Mouse (Mus musculus): ENCODE data around the gene Cherp. TPM values are rescaled to one million over a fixed set of nuclear protein-coding genes. Genes with fewer than 3 reads are reported as not detected.

Gene Cherp
- polyA plus RNA-seq, 1 experiment, result 39.9 TPM

- peak overlapping the region; percentile 71 for H3ac ChIP-seq (ENCODE audit: control insufficient read depth, insufficient read length)
- H3K4me2 ChIP-seq (ENCODE audit: low read depth), result peak overlapping the region; percentile 74
- peak overlapping the region; percentile 50 for H3K4me3 ChIP-seq
- no peaks in the 10 kb centered on the region for H3K27me3 ChIP-seq (ENCODE audit: control insufficient read depth, insufficient read depth, insufficient read length)
- peaks cover 6% of the 10 kb centered on the region for H3K36me3 ChIP-seq (ENCODE audit: control insufficient read depth, insufficient read depth)
- TF ChIP-seq USF1 (IDR thresholded peaks at IDR 0.05; ENCODE audit: low read depth) (no peak), POLR2A (IDR thresholded peaks at IDR 0.05; ENCODE audit: insufficient read length, low read depth) (no peak), TCF12 (IDR thresholded peaks at IDR 0.05; ENCODE audit: insufficient read depth, poor library complexity, severe bottlenecking) (no peak), REST (IDR thresholded peaks at IDR 0.05; ENCODE audit: insufficient read depth, insufficient read length) (no peak), TCF3 (IDR thresholded peaks at IDR 0.05; ENCODE audit: insufficient read length, low read depth) (no peak), MYOG (IDR thresholded peaks at IDR 0.05; ENCODE audit: control insufficient read depth in 1 of 3, insufficient read depth in 1 of 3, insufficient read length in 2 of 3, low read depth in 2 of 3) (no peak), CEBPB (IDR thresholded peaks at IDR 0.05; ENCODE audit: insufficient read depth, poor library complexity, severe bottlenecking) (no peak), MAX (IDR thresholded peaks at IDR 0.05; ENCODE audit: low read depth) (no peak), SRF (IDR thresholded peaks at IDR 0.05; ENCODE audit: control insufficient read depth, insufficient read length, low read depth) (no peak), POLR2AphosphoS2 (IDR thresholded peaks at IDR 0.05; ENCODE audit: insufficient read length, low read depth) (no peak), E2F4 (IDR thresholded peaks at IDR 0.05; ENCODE audit: insufficient read depth) (no peak), MYOD1 (IDR thresholded peaks at IDR 0.05; ENCODE audit: control insufficient read depth in 1 of 3, insufficient read length in 2 of 3, low read depth in 2 of 3) (no peak)
- peaks cover 50% of the 10 kb centered on the region for H3K79me2 ChIP-seq (ENCODE audit: control insufficient read depth, insufficient read depth)
Observed at GRCm38 (mm10) chr8:72493381-72493780, 18.4 kb upstream of the Cherp start.

GRCm38 (mm10) chr8:72492622-72493081, 17.6 kb upstream of the Cherp start:
- H3K79me2 ChIP-seq (ENCODE audit: control insufficient read depth, insufficient read depth), result peaks cover 44% of the 10 kb centered on the region
- H3K4me3 ChIP-seq, result peak overlapping the region; percentile 50
- H3K4me2 ChIP-seq (ENCODE audit: low read depth), result peak overlapping the region; percentile 74
- H3ac ChIP-seq (ENCODE audit: control insufficient read depth, insufficient read length), result peak overlapping the region; percentile 71
- peaks cover 6% of the 10 kb centered on the region for H3K36me3 ChIP-seq (ENCODE audit: control insufficient read depth, insufficient read depth)
- TF ChIP-seq E2F4 (IDR thresholded peaks at IDR 0.05; ENCODE audit: insufficient read depth) (no peak), MYOG (IDR thresholded peaks at IDR 0.05; ENCODE audit: control insufficient read depth in 1 of 3, insufficient read depth in 1 of 3, insufficient read length in 2 of 3, low read depth in 2 of 3) (no peak), POLR2AphosphoS2 (IDR thresholded peaks at IDR 0.05; ENCODE audit: insufficient read length, low read depth) (peak; percentile 72), SRF (IDR thresholded peaks at IDR 0.05; ENCODE audit: control insufficient read depth, insufficient read length, low read depth) (peak; percentile 85), MAX (IDR thresholded peaks at IDR 0.05; ENCODE audit: low read depth) (no peak), MYOD1 (IDR thresholded peaks at IDR 0.05; ENCODE audit: control insufficient read depth in 1 of 3, insufficient read length in 2 of 3, low read depth in 2 of 3) (peak in 1 of 3 experiments; percentile 1), CEBPB (IDR thresholded peaks at IDR 0.05; ENCODE audit: insufficient read depth, poor library complexity, severe bottlenecking) (no peak), TCF3 (IDR thresholded peaks at IDR 0.05; ENCODE audit: insufficient read length, low read depth) (no peak), USF1 (IDR thresholded peaks at IDR 0.05; ENCODE audit: low read depth) (no peak), POLR2A (IDR thresholded peaks at IDR 0.05; ENCODE audit: insufficient read length, low read depth) (peak; percentile 52)
- no peaks in the 10 kb centered on the region for H3K27me3 ChIP-seq (ENCODE audit: control insufficient read depth, insufficient read depth, insufficient read length)

- TF ChIP-seq MAX (IDR thresholded peaks at IDR 0.05; ENCODE audit: low read depth) (no peak), POLR2A (IDR thresholded peaks at IDR 0.05; ENCODE audit: insufficient read length, low read depth) (no peak), MYOD1 (IDR thresholded peaks at IDR 0.05; ENCODE audit: control insufficient read depth in 1 of 3, insufficient read length in 2 of 3, low read depth in 2 of 3) (peak in 1 of 3 experiments; percentile 1), E2F4 (IDR thresholded peaks at IDR 0.05; ENCODE audit: insufficient read depth) (no peak)
- H3K36me3 ChIP-seq (ENCODE audit: control insufficient read depth, insufficient read depth), result peaks cover 11% of the 10 kb centered on the region
Observed at GRCm38 (mm10) chr8:72491680-72492621, 16.9 kb upstream of the Cherp start, which contains the start of gene Slc35e1. TSS of gene Slc35e1 (minus strand) at chr8:72492614.

GRCm38 (mm10) chr8:72491017-72491416, 16.0 kb upstream of the Cherp start:
- Histone ChIP-seq H3ac (ENCODE audit: control insufficient read depth, insufficient read length) (no peak overlapping the region), H3K4me3 (peak overlapping the region; percentile 50), H3K27me3 (ENCODE audit: control insufficient read depth, insufficient read depth, insufficient read length) (no peaks in the 10 kb centered on the region), H3K36me3 (ENCODE audit: control insufficient read depth, insufficient read depth) (peaks cover 11% of the 10 kb centered on the region), H3K4me2 (ENCODE audit: low read depth) (peak overlapping the region; percentile 96), H3K79me2 (ENCODE audit: control insufficient read depth, insufficient read depth) (peaks cover 44% of the 10 kb centered on the region)
- no peak for TF ChIP-seq CEBPB (IDR thresholded peaks at IDR 0.05; ENCODE audit: insufficient read depth, poor library complexity, severe bottlenecking)
- no peak for TF ChIP-seq USF1 (IDR thresholded peaks at IDR 0.05; ENCODE audit: low read depth)
- TF ChIP-seq POLR2A (IDR thresholded peaks at IDR 0.05; ENCODE audit: insufficient read length, low read depth), result no peak
- TF ChIP-seq MYOG (IDR thresholded peaks at IDR 0.05; ENCODE audit: control insufficient read depth in 1 of 3, insufficient read depth in 1 of 3, insufficient read length in 2 of 3, low read depth in 2 of 3), result no peak
- no peak for TF ChIP-seq E2F4 (IDR thresholded peaks at IDR 0.05; ENCODE audit: insufficient read depth)
- no peak for TF ChIP-seq MYOD1 (IDR thresholded peaks at IDR 0.05; ENCODE audit: control insufficient read depth in 1 of 3, insufficient read length in 2 of 3, low read depth in 2 of 3)
- TF ChIP-seq TCF12 (IDR thresholded peaks at IDR 0.05; ENCODE audit: insufficient read depth, poor library complexity, severe bottlenecking), result no peak
- TF ChIP-seq SRF (IDR thresholded peaks at IDR 0.05; ENCODE audit: control insufficient read depth, insufficient read length, low read depth), result no peak

More at GRCm38 (mm10) chr8:72491680-72492621, 16.9 kb upstream of the Cherp start, which contains the start of gene Slc35e1:
- Histone ChIP-seq H3K4me3 (peak within 1 kb of the TSS; percentile 50), H3K79me2 (ENCODE audit: control insufficient read depth, insufficient read depth) (peaks cover 44% of the 10 kb centered on the region), H3ac (ENCODE audit: control insufficient read depth, insufficient read length) (peak within 1 kb of the TSS; percentile 71), H3K4me2 (ENCODE audit: low read depth) (peak within 1 kb of the TSS; percentile 96), H3K27me3 (ENCODE audit: control insufficient read depth, insufficient read depth, insufficient read length) (no peaks in the 10 kb centered on the region)
